Mouse (Mus musculus): ENCODE data around the gene Dnajb9.
A peak's percentile ranks its signal among the peaks of the same experiment; 100 is the strongest.
"Not testable (repeated sequence)": the region's sequence is repeated elsewhere in the genome, so short reads cannot be mapped to it uniquely, and the experiment has no call there.

The Dnajb9 gene

DNA sequence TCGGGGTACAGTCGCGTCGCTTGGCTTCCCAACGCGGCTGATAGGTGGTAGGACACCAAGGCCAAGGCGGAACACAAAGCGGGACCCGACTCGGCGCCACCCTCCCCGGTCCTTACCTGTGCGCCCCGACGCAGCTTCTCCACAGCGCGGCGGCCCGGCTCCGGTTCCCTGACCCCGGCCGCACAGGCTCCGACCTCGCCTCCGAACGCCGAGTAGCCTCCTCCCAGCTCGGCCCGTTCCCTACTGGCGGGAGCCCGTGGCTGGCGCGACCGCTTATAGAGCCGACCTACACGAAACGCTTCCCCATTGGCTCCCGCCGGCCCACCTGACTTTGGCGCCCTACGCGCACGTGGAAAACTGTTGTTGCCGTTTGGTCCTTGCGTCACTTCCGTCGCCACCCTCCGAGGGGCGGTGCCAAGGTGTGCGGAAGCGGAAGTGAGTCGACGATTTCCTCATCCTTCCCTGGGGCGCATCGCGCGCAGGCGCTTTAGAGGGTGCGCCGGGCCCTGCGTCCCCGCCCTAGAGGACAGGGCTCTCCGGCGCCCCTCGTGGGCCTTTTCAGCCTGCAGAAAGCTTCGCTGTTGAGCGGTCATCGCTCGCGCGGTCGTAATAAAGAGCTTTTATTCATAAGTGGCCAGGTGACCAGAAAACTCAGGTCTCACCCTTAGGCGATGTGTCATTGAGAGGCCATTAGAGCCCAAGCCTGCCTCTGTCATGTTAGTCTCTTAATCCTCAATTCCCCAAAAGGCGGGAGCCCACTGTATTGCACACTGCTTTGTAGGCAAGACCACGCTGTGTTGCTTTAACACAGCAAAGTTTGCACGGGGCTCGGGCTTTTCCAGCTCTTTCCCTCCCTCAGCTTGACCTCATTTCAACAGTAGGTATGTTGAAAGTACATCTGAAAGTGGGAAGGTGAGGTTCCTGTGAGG is at the start of gene Dnajb9:
Gene Dnajb9 (minus strand): TSS at position 503 of the 929 bp plus-strand sequence.
- DNase-seq: peak; percentile 100

DNA sequence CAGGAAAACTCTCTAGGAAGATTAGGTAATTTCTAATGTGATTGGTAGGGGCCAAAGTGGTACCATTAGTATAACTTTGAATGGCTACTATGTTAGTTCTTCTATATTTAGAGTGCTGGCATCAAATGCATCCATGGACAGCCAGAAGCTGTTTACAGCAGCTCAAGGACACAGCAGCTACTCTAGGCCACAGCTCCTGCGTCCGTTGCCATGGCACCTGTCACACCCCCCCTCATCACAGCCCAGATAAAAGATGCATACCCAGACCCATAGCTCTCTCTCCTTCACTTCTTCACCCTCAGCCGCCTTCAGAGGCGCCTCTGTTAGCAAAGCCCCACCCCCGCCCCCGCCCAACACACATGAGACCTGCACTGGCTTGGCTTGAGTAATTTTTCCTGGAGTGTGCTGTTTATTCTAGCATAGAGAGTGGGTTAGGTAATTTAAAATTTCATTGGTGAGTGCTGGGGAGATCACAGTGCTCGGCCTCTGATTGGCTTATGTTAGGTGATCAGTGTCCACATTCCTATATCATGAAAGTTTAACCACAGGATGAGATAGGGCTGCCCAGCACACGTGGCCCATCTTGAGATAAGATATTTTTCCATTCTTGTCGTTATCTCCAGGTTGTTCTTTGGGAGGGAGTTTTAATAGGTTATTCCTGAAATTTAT is 38.3 kb upstream of the Dnajb9 start:
- no peak for DNase-seq

DNA sequence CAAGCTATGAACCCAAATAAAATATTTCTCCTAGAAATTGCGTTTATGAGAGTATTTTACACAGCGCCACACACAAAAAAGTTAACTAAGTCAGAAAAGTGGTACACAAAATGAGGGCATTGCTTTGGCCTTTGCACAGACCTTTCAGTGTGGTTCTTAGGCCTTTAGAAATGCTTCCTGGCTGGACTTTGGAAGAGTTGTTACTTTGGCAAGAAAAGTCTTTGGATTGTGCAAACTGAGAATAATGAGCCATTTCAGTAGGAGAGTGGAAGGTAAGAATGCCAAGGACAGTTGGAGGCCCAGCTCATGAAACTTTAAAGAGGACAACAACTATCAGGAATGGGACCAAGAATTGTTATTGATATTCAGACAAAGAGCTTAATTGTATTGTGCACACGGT is 35.6 kb upstream of the Dnajb9 start:
- no peak for DNase-seq

DNA sequence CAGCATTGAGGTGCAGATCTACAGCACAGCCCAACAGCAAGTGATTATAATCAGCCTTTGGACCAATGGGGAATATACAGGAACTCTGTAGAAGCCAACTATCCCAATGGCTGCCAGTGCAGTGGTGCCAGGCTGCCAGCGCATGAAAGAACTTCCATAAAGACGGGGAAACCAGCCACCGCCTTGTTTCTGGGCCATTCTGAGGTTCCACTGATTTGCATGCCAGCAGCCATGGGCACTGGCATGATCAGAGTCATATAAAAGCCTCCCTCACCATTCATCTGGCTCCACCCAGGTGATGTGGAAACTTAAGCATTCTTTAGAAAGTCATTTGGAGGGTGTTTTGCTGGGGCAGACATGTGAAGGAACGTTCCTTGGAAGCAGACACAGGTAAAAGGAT is 32.3 kb upstream of the Dnajb9 start:
- DNase-seq: no peak

DNA sequence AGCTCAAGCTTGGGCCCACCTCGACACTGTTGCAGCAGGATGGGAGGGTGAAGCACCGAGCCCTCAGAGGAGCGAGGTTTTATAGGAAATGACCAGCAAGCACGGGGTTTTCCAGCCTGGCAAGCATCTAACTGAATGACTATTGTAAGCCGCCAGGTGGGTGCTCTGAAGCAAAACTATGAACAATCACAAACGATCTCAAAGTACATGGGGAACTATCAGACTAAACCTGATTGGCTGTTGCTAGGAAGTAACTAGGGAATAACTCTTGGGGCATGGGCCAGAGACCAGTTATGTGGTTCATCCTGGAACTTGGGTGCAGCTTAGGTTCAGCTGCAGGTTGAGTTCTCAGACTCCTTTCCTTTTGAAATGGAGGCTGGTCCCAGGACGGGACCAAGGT is 31.0 kb upstream of the Dnajb9 start:
- DNase-seq: no peak

DNA sequence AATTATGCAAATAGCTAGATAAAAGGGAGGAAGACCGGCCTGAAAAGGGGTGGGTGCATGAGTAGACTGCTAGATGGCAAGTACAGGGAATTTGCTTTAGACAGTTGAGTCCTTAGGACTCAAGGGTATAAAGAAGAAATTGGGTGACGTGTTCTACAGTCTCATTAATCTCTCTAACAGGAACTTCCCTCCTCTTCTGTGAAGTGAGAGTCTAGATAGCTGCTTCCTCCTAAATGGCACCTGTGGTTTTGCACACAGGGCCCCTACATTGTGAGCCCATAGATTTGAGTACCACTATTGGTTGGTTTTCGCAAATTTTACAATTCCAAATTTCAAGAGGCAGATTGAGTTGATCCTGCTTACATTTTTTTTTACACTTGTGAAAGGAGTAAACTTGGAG is 14.5 kb upstream of the Dnajb9 start:
- no peak for DNase-seq

DNA sequence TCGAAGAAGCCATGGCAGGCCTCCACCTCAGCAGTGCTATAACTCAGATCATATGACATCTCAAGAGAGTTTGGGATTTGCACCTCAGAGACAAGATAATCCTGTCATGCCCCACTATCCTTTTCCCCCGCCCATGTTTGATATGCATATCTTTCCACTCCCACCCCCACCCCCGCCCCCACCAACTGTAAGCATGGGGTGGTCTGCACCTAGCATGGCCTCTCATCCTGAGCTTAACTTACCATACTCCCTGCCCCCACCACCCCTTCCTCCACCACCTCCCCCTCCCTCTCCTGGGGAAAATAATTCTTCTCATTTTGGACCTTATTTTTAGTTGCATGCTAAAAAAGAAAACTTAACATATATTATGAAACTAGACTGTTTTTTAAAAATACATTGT is 12.9 kb upstream of the Dnajb9 start:
- no peak for DNase-seq

DNA sequence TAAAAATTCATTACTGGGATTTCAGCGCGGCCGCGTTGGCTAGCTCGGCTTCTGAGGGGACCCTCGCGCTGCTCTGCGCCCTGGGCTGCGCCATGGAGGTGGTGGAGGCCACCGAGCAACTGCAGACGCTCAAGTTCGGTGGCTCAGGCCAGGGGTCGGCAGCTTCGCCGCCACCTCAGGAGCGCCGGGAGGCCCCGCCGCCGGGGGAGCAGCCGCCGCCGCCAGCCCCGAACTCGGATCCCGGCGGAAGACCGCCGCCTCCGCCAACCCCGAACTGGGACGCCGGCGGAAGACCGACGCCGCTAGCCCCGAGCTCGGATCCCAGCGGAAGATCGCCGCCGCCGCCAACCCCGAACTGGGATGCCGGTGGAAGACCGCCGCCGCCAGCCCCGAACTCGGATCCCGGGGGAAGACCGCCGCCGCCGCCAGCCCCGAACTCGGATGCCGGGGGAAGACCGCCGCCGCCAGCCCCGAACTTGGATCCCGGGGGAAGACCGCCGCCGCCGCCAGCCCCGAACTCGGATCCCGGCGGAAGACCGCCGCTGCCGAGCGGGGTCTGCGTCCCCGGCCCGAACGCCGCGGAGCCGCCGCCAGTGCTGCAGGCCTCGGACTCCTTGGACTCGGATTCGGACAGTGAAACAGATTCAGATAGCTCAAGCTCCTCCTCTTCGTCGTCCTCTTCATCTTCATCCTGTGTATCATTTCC is 11.7 kb upstream of the Dnajb9 start:
- DNase-seq: peak; percentile 24

DNA sequence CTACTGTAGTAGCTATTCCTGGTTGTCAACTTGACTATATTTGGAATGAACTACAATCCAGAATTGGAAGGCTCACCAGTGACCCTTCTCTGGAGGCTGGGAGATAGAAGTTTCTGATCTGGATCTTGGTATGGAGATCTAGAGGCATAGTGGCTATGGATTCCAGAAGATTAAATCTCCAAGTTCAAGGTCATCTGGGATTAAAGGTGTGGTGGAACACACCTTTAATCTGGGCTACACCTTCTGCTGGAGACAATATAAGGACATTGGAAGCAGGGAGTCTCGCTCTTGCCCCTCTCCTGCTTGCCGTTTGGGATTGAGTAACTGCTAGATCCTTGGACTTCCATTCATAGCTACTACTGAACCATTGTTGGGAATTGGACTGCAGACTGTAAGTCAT is 10.9 kb upstream of the Dnajb9 start, which contains the start of gene Pnpla8:
Gene Pnpla8 (plus strand): TSS at position 301 of the 400 bp plus-strand sequence.
- DNase-seq: not testable (repeated sequence)

DNA sequence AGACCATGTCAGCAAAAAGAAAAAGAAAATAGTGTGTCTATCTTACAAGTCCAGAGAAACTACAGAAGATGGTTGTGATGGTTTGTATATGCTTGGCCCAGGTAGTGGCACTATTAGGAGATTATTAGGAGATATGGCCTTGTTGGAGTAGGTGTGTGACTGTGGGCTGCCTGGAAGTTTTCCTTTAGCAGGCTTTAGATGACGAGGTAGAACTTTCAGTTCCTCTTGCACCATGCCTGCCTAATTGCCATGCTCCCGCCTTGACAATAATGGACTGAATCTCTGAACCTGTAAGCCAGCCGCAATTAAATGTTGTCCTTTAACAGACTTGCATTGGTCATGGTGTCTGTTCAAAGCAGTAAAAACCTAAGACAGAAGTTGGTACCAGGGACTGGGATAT is 1.4 kb upstream of the Dnajb9 start:
- DNase-seq: no peak

DNA sequence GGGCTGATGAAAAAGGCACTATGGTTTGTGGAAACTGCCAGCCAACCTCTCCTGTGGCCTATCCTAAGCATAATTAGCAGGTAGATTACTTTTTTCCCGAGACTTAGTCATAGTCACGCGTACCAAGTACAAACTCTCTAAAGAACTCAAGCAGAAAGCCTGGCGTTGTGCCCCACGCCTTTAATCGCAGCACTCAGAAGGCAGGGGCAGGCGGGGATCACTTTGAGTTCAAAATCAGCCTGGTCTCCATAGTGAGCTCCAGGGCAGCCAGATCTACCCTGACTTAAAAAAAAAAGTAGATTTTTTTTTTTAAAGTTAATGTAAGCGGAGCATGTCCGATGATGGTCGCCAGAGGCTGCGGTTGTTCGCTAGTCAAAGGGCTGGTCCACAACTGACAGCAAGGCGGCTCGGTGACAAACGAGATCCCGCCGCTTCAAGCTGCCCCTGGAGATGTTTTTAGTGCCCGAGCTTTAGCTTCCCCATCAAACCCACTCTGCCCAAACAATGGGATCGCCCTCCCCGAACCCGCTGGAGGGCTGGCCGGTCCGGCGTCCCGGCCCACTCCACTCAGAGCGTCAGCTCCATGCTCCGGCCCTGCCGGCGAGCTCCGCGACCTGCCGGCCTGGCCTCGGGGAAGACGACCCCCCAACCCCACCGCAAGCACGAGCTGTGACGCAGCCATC is 844 bp downstream of the Dnajb9 start:
- peak; percentile 83 for DNase-seq

DNA sequence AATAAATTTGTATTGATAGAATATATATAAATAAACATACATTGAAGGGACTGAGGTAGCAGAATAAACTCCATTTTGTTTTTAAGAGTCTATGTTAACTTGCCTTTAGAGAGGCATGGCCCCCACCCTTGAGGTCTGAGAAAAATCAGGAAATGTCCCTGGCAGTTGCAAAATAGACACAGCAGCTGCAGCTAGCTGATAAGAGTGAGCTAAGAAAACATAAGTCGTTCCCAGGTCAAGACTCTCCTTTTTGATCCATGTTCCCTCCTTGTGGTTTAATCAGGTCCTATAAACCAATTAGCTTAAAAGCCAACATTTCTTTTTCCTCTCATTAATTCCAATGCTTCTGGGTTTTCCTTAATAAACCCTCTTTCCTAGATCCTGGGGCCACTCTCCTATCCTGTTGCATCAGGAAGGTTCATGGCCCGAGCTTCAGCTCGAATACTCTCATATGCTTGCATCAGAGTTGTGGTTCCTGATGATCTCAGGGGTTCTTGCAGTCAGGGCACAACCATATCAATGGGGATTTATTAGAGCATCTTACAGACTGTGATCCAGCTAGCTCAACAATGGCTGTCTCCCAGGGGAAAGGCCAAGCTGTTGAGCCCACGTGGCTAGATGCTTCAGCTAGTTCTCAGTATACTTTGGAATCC is 12.1 kb downstream of the Dnajb9 start:
- DNase-seq: no peak

DNA sequence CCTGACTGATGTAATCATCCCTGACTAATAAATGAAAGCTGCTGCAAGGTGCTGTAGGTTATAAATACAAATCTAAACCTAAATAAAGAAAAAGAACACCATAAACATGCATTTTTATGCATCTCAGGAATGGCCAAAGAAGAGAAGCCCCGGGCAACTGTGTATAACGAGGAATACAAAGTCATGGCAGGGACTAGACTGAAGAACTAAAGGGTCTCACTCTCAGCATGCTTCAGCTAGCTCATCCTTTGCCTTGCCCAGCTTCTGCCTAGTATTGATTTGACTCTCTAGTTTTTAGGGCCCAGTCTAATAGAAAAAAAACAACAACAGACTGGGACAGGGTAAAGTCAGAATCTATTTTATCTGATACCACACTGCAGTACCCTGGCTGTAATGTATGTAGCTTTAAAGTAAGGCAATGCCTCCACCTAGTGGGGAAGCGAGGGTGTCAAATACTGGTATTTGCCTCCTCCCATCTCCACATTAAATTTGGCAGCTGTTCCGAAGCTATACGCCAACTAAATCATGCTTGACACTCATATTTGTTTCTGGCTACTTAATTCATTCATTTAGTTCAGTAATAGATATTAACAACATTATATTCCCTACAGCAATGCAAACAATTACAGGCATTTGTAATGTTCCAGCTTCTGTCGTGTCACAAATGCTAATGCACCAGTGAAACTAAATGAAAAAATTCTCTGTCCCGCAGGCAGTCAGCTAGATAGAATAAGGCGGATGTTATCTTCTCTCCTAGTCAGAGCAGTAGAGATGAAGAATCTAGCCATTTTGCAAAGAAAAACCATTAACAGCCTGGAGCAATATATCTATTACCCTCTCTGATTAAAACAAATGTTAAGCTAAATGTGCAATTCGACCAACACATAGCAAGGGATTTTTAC is 28.8 kb downstream of the Dnajb9 start:
- DNase-seq: peak; percentile 29

DNA sequence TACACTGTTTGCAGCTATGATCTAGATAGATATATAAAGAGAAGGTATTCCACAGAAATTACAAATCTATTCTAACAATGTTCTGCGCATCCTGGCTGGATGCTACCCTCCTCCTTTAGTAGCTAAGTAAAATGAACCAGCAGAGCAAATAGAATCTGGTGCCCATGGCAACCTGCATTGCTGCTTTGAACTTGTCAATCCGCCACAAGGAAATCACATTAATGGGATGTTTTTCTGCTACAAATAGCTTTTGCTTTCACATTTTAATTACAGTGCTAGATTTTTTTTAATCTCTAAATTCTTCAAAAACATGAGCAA is 33.1 kb downstream of the Dnajb9 start:
- no peak for DNase-seq

DNA sequence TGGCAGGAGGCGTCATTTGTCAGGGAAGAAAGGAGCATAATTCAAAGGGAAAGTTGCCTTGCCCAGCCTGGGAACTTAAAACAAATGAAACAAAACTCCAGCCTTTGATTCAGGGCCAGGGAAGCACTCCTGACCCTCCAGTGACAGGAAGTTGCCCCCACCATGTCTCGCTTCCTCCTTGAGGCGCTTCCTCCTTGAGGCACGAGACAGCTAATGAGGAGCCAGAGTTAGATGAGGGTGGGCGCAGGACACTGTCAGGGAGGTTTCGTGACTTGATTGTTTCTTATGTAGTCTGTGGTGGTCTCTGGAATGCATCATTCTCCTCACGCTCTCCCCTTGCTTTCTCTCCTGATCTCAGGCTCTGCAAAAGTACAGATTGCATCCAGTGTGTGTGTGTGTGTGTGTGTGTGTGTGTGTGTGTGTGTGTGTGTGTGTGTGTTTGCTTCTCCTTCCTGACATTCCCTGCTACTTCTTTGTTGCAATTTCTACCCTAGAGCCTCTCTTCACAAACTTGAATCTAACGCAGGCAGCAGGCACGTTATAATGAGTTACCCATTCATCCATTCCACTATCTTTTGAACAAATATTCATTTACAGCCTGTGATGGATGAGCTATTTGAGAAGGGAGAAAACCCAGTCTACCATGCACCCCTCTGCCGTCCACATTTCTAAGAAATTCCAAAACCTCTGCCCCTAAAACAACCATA is 33.6 kb downstream of the Dnajb9 start:
- DNase-seq: peak; percentile 6

DNA sequence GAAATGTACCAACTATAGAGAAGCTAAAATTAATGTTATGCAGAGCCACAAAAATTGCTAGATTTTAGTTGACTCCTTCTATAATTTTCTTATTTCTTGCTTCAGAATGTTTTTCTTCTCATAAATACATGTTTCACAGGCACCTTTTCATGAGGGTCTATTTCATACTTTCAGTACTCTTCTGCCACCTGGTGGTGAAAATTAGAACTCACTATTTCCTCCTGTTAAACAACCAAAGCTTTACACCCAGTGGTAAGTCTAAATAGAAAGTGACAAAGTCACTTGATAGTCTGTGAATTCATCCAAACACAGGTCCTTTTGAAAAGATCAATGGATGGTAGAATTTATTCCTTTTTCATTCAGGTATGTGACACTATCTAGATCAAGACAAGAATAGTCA is 43.2 kb downstream of the Dnajb9 start:
- DNase-seq: peak; percentile 65

DNA sequence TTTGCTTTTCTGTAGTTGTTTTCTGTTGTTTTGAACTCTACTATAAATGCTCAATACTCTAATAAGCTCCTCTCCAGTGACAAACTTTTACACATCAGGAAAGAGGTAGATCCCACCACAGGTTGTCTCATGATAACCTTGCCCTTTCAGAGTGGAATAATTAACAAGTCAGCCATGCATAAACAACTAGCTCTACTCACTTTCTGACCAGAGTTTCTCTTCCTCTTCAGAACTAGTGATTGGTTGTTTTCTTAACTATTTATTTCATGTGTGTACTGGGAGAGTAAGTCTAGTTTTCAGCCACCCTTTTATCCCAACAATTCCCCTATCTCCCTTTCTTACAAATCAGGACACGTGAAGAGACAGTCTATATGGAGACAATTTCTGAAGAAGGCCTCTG is 50.8 kb downstream of the Dnajb9 start:
- no peak for DNase-seq

All from kidney, postnatal 14 days (tissue).